Mouse (Mus musculus): ENCODE results near the gene Psmd9.

Psmd9 gene

GRCm38 (mm10) chr5:123256841-123257755, 87.9 kb downstream of the Psmd9 start:
- peak; percentile 47 for DNase-seq

DNA sequence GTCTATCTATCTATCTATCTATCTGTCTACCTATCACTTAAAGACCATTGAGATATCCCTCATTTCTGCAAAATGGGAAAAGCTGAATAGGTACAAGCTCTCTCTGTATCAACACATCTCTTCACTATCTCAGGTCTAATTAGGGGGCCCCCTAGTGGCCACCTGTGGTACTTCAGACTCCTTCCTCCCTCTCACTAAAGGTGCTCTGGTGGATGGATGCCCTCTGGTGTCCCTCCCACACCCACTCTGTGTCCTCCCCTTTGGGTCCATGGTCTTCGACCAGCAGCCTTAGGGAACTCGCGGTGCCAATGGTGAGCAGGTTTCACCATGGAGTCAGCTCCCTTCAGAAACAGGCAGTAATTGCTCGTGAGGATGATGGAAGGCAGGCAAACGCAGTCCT, 89.8 kb downstream of the Psmd9 start:
- peak; percentile 65 for DNase-seq

- DNase-seq, result no peak
Measured at GRCm38 (mm10) chr5:123260698-123261097, 91.5 kb downstream of the Psmd9 start.

DNA sequence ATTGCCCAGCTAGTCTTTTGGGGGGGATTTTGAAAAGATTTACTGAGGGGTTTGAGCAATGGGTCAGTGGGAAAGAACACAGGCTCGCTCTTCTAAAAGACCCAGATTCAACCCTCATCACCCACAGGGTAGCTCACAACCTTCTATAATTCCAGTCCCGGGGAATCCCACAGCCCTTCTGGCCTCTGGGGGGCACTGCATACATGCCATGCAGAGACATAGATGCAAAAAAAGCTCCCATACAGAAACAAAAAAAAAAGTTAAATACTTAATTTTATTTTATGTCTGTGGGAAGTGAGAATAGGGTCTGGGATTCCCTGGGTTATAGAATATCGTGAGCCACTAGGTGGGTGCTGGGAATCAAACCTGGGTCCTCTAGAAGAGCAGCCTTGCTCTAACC, 97.7 kb downstream of the Psmd9 start:
- DNase-seq, result no peak

GRCm38 (mm10) chr5:123268477-123269474, 99.6 kb downstream of the Psmd9 start:
- no peak for DNase-seq

DNA sequence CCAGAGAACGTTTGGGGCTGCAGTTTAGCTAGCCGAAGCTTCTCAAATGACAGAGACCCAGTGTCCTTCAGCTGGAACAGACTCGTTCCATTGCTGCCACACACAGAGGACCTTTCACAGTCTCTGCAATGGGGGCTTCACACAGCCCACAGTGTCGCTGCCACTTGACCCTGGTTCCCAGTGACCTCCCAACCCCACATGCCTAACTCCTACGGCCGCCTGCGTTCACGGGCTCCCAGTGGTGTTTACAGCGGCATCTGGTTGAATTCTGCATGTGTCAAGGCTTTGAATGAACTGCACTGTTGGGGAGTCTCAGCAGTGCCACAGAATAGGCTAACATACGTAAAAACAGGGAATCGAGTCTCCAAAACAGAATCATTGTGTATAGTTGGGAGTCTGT, 101.7 kb downstream of the Psmd9 start:
- DNase-seq, result no peak

DNA sequence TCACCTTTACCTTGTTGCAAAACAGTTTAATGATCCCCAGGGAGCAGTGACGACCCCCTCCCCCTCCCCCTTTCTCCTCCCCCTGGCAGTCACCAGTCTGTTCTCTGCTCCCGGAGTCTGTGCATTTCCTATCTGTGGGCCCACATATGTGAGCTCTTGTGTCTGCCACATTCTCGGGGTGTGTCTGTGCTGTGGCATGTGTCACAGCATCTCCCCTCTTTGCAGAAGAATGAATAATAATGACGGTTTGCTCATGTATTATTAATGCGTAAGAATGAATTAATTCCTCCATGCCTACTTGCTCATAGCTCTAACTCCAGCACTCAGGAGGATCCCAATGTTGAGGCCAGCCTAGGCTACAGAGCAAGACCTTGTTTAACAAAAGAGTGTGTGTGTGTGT, 103.7 kb downstream of the Psmd9 start:
- no peak for DNase-seq

GRCm38 (mm10) chr5:123276636-123277341, 107.6 kb downstream of the Psmd9 start:
- DNase-seq, result no peak

GRCm38 (mm10) chr5:123277342-123277701, 108.1 kb downstream of the Psmd9 start:
- DNase-seq, result no peak

DNA sequence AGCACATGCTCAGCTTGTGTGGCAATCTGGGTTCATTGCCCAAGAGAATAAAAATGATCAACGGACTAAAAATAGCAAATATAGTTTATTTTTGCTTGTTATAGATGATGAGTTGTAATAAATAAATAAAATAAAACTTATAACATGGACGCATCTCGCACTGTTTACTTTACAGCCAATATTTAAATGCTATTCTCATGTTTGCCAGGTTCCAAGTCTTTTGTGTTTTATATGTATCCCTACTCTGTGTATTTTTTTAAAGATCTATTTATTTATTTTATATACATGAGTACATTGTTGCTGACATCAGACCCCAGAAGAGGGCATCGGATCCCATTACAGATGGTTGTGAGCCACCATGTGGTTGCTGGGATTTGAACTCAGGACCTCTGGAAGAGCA, 108.5 kb downstream of the Psmd9 start:
- no peak for DNase-seq

DNA sequence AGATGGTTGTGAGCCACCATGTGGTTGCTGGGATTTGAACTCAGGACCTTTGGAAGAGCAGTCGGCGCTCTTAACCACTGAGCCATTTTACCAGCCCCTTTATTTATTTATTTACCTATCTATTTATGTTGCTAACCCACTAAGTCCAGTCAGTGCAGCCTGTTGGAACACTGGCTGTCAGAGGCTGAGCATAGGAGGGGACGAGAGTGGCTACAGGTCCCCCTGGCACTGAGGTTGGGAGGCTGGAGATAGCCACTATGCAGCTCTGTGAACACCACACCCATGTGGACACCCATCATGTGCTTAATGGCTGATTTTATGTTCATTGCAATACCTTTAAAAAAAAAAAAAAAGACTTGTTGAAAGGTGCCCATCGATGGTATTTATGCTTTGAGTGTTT, 110.0 kb downstream of the Psmd9 start:
- DNase-seq, result no peak

GRCm38 (mm10) chr5:123281336-123282136, 112.3 kb downstream of the Psmd9 start:
- peak; percentile 62 for DNase-seq

DNA sequence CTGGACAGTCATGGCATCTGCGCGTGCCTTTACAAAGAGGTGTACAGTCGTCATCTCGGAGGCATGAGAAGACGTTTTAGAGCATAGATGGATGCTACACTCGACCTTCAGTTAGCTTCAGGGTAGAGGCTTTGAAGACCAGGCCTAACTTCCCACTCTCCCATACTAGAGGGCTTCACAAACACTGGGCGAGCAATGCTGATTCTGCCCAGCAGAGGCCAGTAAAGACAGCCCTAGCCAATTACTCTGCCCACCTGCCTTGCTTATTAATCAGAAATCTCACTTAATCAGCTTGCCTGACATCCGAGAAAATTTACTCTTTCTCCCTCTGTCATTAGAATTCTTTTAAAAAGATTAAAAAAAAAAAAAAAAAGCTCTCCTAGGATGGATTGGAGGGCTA, 116.0 kb downstream of the Psmd9 start:
- no peak for DNase-seq

GRCm38 (mm10) chr5:123288079-123288478, 118.9 kb downstream of the Psmd9 start:
- no peak for DNase-seq

GRCm38 (mm10) chr5:123294653-123295052, 125.4 kb downstream of the Psmd9 start:
- DNase-seq, result no peak

DNA sequence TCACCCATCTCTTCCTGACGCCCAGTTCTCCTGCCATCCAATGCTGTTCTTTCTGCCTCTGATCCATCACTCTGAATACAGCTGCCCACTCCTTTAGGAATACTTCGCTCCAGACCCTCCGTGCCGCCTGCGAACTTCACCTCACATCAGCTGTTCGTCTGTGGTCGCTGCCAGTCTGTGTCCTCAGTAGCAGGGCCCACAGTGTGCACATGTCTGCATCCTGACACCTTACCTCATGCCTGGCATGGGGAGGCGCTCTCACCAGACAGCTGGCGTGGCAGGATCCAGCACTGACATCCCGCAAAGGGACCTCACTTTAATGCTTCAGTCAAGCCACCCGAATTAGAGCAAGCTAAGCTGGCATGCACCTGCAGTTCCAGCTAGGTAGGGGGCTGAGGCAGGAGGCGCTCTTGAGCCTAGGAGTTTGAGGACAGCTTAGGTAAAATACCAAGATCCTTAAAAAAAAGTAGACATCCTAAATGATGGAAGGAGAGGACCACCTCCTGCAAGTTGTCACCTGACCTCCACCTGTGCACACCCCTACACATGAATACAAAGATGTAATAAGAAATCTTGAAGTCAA, 127.1 kb downstream of the Psmd9 start:
- no peak for DNase-seq

GRCm38 (mm10) chr5:123296972-123297754, 128.0 kb downstream of the Psmd9 start:
- DNase-seq, result no peak

- DNase-seq, result no peak
Measured at GRCm38 (mm10) chr5:123297830-123298229, 128.6 kb downstream of the Psmd9 start.

DNA sequence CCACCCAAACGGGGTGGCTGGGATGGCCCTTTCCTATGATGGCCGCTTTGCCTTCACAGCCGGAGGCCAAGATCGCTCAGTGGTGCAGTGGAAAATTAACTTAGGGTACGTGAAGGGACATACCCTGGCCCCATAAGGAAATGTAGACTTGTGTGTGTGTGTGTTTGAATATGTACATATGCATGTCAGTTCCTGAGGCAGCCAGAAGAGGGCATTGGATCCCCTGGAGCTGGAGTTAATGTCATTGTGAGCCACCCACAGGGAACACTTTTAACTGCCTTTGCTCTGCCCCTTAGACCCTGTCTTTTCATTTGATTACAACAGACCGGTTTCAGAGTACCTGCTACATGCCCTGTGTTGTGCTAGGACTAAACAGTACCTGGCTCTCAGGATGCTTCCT, 129.3 kb downstream of the Psmd9 start:
- no peak for DNase-seq

Data from cerebellum, adult 11-12 months (tissue).